Mouse (Mus musculus) left cerebral cortex, adult 2 months (tissue): ENCODE measurements around the gene Otop3. TPM values are rescaled to one million over a fixed set of nuclear protein-coding genes. Genes with fewer than 3 reads are reported as not detected.
"Not testable (repeated sequence)": the region's sequence is repeated elsewhere in the genome, so short reads cannot be mapped to it uniquely, and the experiment has no call there.

Experiments
- DNase-seq, 2 experiments: peaks; one replicate each; pipeline ENCODE4 v3.0.0; 2021 to 2022; ENCODE audit warnings: low spot score in 2 of 2, mixed read lengths in 1 of 2; ENCODE audit errors: extremely low spot score in 1 of 2
- H3K27ac ChIP-seq: fragments of 200-600 bp; 2 replicates; pipeline ENCODE4 v1.8.1; 2022
- H3K4me3 ChIP-seq: fragments of 200-600 bp; 2 replicates; pipeline ENCODE4 v1.8.1; 2022
- CTCF ChIP-seq: fragments of 200-600 bp; IDR thresholded peaks from 2 replicates; pipeline ENCODE4 v1.8.1; 2022; ENCODE audit warnings: antibody characterized with exemption, mild to moderate bottlenecking, moderate library complexity
- intact Hi-C: fragments of 180-260 bp; cut with DNase I; formaldehyde crosslinking; loops from one replicate; pipeline ENCODE4 v1.15.1; 2025
- total RNA-seq, 2 experiments: library from RNA; stranded (reverse); gene quantifications; 2 replicates each; pipeline ENCODE4 v1.2.3; 2021

Gene Otop3
- total RNA-seq, 2 experiments from 2014 or later = not detected

DNA sequence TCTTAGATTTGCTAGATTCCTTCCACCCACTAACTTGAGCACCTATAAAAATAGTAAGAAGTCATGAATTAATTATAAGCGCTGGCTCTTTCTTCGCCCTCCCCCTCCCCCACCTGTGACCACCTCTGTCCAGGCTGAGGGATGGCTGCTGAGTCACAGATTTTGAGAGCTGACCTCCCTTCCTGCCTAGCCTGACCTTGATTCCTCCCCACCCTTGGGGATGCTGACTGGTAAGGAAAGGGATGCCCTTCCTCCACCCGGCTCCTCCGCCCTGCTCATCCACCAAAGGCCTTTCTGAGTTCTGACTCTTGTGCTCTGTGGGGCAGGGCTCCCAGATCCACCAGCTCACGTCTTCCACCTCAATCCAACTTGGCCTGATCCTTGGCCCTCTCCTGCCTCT lies 50.1 kb downstream of the Otop3 start:
- no peak for DNase-seq
- TF ChIP-seq CTCF = no peak
- Histone ChIP-seq H3K4me3 (no peak overlapping the region), H3K27ac (no peak overlapping the region)
- intact Hi-C loops = no loop called here

DNA sequence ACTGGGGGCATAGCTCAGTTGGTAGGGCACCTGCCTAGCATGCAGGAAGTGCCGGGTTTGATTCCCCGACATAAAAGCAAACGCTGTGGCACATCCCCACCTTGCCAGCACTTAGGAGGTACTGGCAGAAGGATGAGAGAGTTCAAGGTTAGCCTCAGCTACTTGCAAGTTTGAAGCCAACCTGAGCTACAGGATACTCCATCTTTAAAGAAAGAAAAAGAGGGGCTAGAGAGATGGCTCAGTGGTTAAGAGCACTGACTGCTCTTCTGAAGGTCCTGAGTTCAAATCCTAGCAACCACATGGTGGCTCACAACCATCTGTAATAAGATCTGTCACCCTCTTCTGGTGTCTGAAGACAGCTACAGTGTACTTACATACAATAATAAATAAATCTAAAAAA lies 52.3 kb downstream of the Otop3 start:
- H3K4me3 ChIP-seq, intact Hi-C loops, DNase-seq, H3K27ac ChIP-seq: not testable (repeated sequence)

DNA sequence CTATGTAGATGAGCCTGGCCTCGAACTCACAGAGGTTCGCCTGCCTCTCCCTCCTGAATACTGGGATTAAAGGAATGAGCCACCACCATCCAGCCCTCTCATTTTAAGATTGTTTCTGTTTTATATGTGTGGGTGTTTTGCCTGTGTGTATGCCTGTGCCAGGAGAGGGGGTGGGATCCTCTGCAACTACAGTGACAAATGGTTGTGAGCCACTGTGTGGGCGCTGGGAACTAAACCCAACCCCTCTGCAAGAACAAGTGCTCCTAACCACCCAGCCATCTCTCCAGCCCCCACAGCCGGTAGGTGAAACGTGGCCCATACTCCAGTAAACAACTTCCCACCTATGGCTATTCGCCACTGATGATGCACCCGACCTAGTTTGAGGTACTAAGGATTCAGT lies 56.8 kb downstream of the Otop3 start:
- intact Hi-C loops = no loop called here
- no peak overlapping the region for H3K27ac ChIP-seq
- no peak overlapping the region for H3K4me3 ChIP-seq
- no peak for DNase-seq
- TF ChIP-seq CTCF = no peak

DNA sequence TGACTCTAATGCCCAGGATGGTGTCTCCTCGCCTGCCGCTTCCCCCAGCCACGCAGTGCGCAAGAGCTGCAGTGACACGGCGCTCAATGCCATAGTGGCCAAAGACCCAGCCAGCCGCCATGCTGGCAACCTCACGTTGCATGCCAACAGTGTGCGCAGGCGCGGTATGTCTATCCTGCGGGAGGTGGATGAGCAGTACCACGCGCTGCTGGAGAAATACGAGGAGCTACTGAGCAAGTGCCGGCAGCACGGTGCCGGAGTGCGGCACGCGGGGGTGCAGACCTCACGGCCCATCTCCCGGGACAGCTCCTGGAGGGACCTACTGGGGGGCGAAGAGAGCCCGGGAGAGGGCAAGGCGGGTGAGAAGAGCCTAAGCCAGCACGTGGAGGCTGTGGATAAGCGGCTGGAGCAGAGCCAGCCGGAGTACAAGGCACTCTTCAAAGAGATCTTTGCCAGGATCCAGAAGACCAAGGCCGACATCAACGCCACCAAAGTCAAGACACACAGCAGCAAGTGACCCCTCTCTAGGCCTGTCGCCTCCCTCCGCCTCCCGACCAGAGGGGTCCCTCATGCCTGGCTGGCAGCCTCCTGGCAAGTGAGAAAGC lies 59.3 kb downstream of the Otop3 start:
- DNase-seq = no peak
- Histone ChIP-seq H3K27ac (no peak overlapping the region), H3K4me3 (no peak overlapping the region)
- intact Hi-C loops = no loop called here
- no peak for TF ChIP-seq CTCF

Other genes with a start within 250 kb of the Otop3 start
- 1 to 10 TPM; 1.8 to 2.4 TPM for gene Rab37, start 243.3 kb upstream of the Otop3 start, total RNA-seq
- under 1 TPM in 1 of 2 experiments, not detected in 1; 0.58 TPM for gene Cd300lf, start 200.7 kb upstream of the Otop3 start, total RNA-seq
- gene Slc9a3r1, start 171.4 kb upstream of the Otop3 start, total RNA-seq = 10 to 100 TPM; 68.8 to 75.2 TPM
- 10 to 100 TPM; 16.2 to 16.8 TPM for gene Tmem104, start 147.2 kb upstream of the Otop3 start, total RNA-seq
- 10 to 100 TPM; 23.1 to 25.6 TPM for gene Nat9, start 146.9 kb upstream of the Otop3 start, total RNA-seq
- 10 to 100 TPM; 37.4 to 40.0 TPM for gene Grin2c, start 67.5 kb upstream of the Otop3 start, total RNA-seq
- gene Fdxr, start 57.7 kb upstream of the Otop3 start, total RNA-seq = 10 to 100 TPM; 15.9 to 17.9 TPM
- gene Fads6, start 37.1 kb upstream of the Otop3 start, total RNA-seq = 10 to 100 TPM; 11.4 to 13.5 TPM
- 1 to 10 TPM; 1.4 to 2.7 TPM for gene Otop2, start 27.6 kb upstream of the Otop3 start, total RNA-seq
- under 1 TPM; 0.36 to 0.44 TPM for gene Ush1g, start 12.7 kb upstream of the Otop3 start, total RNA-seq
- 100 to 1,000 TPM; 117 to 121 TPM for gene Hid1, start 33.0 kb downstream of the Otop3 start, total RNA-seq
- gene Cdr2l, start 47.2 kb downstream of the Otop3 start, total RNA-seq = 10 to 100 TPM; 25.0 to 26.4 TPM
- gene Mrpl58, start 69.0 kb downstream of the Otop3 start, total RNA-seq = 100 to 1,000 TPM; 113 to 118 TPM
- gene Atp5h, start 85.2 kb downstream of the Otop3 start, total RNA-seq = 100 to 1,000 TPM; 436 to 465 TPM
- 10 to 100 TPM; 72.4 to 76.2 TPM for gene Kctd2, start 85.4 kb downstream of the Otop3 start, total RNA-seq
- gene Trim80, start 105.8 kb downstream of the Otop3 start, total RNA-seq = under 1 TPM in 1 of 2 experiments, not detected in 1; 0.16 TPM
- gene Slc16a5, start 127.7 kb downstream of the Otop3 start, total RNA-seq = not detected
- 10 to 100 TPM; 11.9 to 18.0 TPM for gene Armc7, start 140.9 kb downstream of the Otop3 start, total RNA-seq
- gene Nt5c, start 157.1 kb downstream of the Otop3 start, total RNA-seq = 10 to 100 TPM; 57.6 to 67.2 TPM
- gene Jpt1, start 179.7 kb downstream of the Otop3 start, total RNA-seq = 100 to 1,000 TPM; 158 to 161 TPM
- 100 to 1,000 TPM; 274 TPM for gene Sumo2, start 201.5 kb downstream of the Otop3 start, total RNA-seq
- 10 to 100 TPM; 48.3 to 52.7 TPM for gene Nup85, start 229.7 kb downstream of the Otop3 start, total RNA-seq